Mouse (Mus musculus): Measurements from ENCODE around the gene Myo10. TPM values are rescaled to one million over a fixed set of nuclear protein-coding genes. Genes with fewer than 3 reads are reported as not detected.

The Myo10 gene
- polyA plus RNA-seq (2012; ENCODE audit: insufficient read depth, low replicate concordance) = 8.2 and 21.7 TPM in 2 replicates

- peaks cover 61% of the 10 kb centered on the region for H3K4me1 ChIP-seq
- peaks cover 8% of the 10 kb centered on the region for H3K36me3 ChIP-seq (replicated peaks; ENCODE audit: low read length)
- no peaks in the 10 kb centered on the region for H3K9me3 ChIP-seq
- H3K4me3 ChIP-seq (replicated peaks) = peak within 1 kb of the TSS; percentile 97
- no peak for TF ChIP-seq FLI1 (IDR thresholded peaks at IDR 0.05; ENCODE audit: low read length)
- no peak for TF ChIP-seq GATA1 (IDR thresholded peaks at IDR 0.05; ENCODE audit: borderline replicate concordance, low read length)
- no peaks in the 10 kb centered on the region for H3K27me3 ChIP-seq (replicated peaks)
These were observed at the start of gene Myo10 for GRCm38 (mm10) chr15:25622200-25622866. Gene Myo10 (plus strand): TSS chr15:25622525.

GRCm38 (mm10) chr15:25573113-25573512, 49.2 kb upstream of the Myo10 start:
- H3K9me3 ChIP-seq = no peaks in the 10 kb centered on the region
- TF ChIP-seq GATA1 (IDR thresholded peaks at IDR 0.05; ENCODE audit: borderline replicate concordance, low read length) (no peak), FLI1 (IDR thresholded peaks at IDR 0.05; ENCODE audit: low read length) (no peak)
- no peak overlapping the region for H3K4me3 ChIP-seq (replicated peaks)
- peaks cover 67% of the 10 kb centered on the region for H3K4me1 ChIP-seq
- no peaks in the 10 kb centered on the region for H3K27me3 ChIP-seq (replicated peaks)
- H3K36me3 ChIP-seq (replicated peaks; ENCODE audit: low read length) = no peaks in the 10 kb centered on the region

DNA sequence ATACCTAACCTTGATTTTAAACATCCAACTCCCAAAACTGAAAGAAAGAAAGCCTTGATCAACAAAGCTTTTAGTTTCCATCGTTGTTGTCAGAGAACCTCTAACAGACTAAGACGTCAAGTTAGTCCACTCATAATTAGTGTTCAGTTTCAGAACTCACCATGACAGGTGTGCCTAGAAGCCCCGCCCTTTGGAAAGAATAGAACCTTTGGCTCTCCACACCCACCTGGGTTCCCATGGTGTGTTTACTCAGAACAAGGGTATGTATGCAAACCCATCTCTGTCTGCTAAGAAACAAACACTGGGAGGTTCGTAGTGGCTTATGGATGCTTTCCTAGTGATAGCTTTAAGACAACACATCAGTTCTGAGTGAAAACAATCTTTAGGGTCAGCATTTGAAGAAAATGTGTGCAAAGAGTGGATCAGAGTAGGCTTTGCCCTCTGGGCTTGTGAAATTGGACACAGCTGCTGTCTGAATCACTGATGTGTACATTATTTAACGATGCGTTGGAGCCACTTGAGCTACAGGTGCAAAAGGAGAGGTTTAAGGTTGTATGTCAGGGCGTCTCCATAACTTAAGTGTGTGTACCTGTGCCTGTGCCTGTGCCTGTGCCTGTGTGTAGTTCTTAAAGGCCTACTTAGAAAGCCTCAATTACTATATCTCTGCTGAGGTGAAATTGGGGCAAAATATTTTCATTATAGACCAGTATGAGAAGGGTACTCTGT, 48.3 kb upstream of the Myo10 start:
- no peaks in the 10 kb centered on the region for H3K9me3 ChIP-seq
- no peak overlapping the region for H3K4me3 ChIP-seq (replicated peaks)
- no peaks in the 10 kb centered on the region for H3K27me3 ChIP-seq (replicated peaks)
- peaks cover 66% of the 10 kb centered on the region for H3K4me1 ChIP-seq
- TF ChIP-seq FLI1 (IDR thresholded peaks at IDR 0.05; ENCODE audit: low read length) (no peak), GATA1 (IDR thresholded peaks at IDR 0.05; ENCODE audit: borderline replicate concordance, low read length) (no peak)
- no peaks in the 10 kb centered on the region for H3K36me3 ChIP-seq (replicated peaks; ENCODE audit: low read length)

DNA sequence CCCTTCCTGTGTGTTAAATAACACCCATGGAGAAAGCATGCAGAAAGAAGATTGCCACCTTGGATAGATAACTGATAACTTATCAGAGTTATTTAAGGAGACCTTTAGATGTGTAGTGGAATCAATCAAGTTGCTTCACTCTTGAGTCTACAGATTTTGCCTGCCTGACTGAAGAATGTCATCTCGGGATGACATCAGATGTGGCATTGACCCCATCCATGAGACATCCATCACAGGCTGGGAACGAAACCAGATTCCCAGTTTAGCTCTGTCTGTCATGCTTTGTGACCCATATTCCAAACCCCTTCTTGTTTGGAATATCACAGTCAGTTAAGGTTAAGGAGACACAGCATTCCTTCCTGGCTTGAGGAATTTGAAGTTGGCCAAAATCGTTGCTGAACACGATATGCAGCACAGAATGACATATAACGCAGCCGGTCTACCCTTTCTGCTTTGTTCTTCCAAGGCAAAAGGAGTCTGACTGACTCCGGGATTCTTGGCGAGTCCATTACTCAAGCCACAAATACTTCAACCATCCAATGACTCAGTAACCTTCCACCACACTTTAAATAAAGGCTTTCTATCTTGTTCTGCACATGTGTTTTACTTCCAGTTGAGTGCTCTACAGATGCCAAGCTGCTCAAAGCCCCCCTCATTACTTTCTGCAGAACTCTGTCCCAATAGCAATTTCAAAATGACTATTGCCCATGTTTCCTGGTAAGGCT, 44.8 kb upstream of the Myo10 start:
- Histone ChIP-seq H3K27me3 (replicated peaks) (no peaks in the 10 kb centered on the region), H3K36me3 (replicated peaks; ENCODE audit: low read length) (no peaks in the 10 kb centered on the region), H3K4me3 (replicated peaks) (no peak overlapping the region), H3K9me3 (no peaks in the 10 kb centered on the region), H3K4me1 (peaks cover 76% of the 10 kb centered on the region)
- no peak for TF ChIP-seq GATA1 (IDR thresholded peaks at IDR 0.05; ENCODE audit: borderline replicate concordance, low read length)
- TF ChIP-seq FLI1 (IDR thresholded peaks at IDR 0.05; ENCODE audit: low read length) = no peak

GRCm38 (mm10) chr15:25578369-25578768, 44.0 kb upstream of the Myo10 start:
- Histone ChIP-seq H3K9me3 (no peaks in the 10 kb centered on the region), H3K27me3 (replicated peaks) (no peaks in the 10 kb centered on the region), H3K4me1 (peaks cover 74% of the 10 kb centered on the region), H3K4me3 (replicated peaks) (no peak overlapping the region), H3K36me3 (replicated peaks; ENCODE audit: low read length) (no peaks in the 10 kb centered on the region)
- TF ChIP-seq FLI1 (IDR thresholded peaks at IDR 0.05; ENCODE audit: low read length) (no peak), GATA1 (IDR thresholded peaks at IDR 0.05; ENCODE audit: borderline replicate concordance, low read length) (no peak)

GRCm38 (mm10) chr15:25580731-25581130, 41.6 kb upstream of the Myo10 start:
- H3K4me3 ChIP-seq (replicated peaks) = no peak overlapping the region
- no peaks in the 10 kb centered on the region for H3K27me3 ChIP-seq (replicated peaks)
- H3K36me3 ChIP-seq (replicated peaks; ENCODE audit: low read length) = no peaks in the 10 kb centered on the region
- TF ChIP-seq GATA1 (IDR thresholded peaks at IDR 0.05; ENCODE audit: borderline replicate concordance, low read length) (no peak), FLI1 (IDR thresholded peaks at IDR 0.05; ENCODE audit: low read length) (no peak)
- H3K4me1 ChIP-seq = peaks cover 93% of the 10 kb centered on the region
- H3K9me3 ChIP-seq = no peaks in the 10 kb centered on the region

- H3K9me3 ChIP-seq = no peaks in the 10 kb centered on the region
- H3K4me1 ChIP-seq = peaks cover 89% of the 10 kb centered on the region
- no peak overlapping the region for H3K4me3 ChIP-seq (replicated peaks)
- H3K27me3 ChIP-seq (replicated peaks) = no peaks in the 10 kb centered on the region
- no peaks in the 10 kb centered on the region for H3K36me3 ChIP-seq (replicated peaks; ENCODE audit: low read length)
- TF ChIP-seq GATA1 (IDR thresholded peaks at IDR 0.05; ENCODE audit: borderline replicate concordance, low read length) (no peak), FLI1 (IDR thresholded peaks at IDR 0.05; ENCODE audit: low read length) (no peak)
These were observed 40.3 kb upstream of the Myo10 start for GRCm38 (mm10) chr15:25582055-25582454.

DNA sequence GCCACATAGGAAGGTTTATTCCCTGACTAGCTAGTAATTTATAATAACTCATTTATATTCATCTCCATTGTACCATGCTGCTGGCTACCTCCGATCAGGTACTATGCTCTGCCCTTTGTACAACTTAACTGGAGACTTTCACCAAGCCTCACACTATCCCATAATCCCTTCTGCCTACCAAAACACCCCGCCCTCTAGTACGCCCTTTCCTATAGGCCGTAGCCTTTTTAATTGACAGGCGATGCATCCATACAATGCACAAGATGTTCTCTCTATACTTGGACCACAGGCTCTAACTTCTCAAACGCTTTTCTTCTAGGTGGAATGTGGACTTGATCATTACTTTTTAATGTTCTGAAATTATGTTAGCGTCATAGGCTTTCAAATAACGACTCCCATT, 39.0 kb upstream of the Myo10 start:
- Histone ChIP-seq H3K9me3 (no peaks in the 10 kb centered on the region), H3K36me3 (replicated peaks; ENCODE audit: low read length) (no peaks in the 10 kb centered on the region), H3K4me3 (replicated peaks) (no peak overlapping the region), H3K4me1 (peaks cover 76% of the 10 kb centered on the region), H3K27me3 (replicated peaks) (no peaks in the 10 kb centered on the region)
- TF ChIP-seq FLI1 (IDR thresholded peaks at IDR 0.05; ENCODE audit: low read length) (no peak), GATA1 (IDR thresholded peaks at IDR 0.05; ENCODE audit: borderline replicate concordance, low read length) (no peak)

- H3K9me3 ChIP-seq = no peaks in the 10 kb centered on the region
- H3K36me3 ChIP-seq (replicated peaks; ENCODE audit: low read length) = no peaks in the 10 kb centered on the region
- TF ChIP-seq GATA1 (IDR thresholded peaks at IDR 0.05; ENCODE audit: borderline replicate concordance, low read length) (no peak), FLI1 (IDR thresholded peaks at IDR 0.05; ENCODE audit: low read length) (no peak)
- peaks cover 63% of the 10 kb centered on the region for H3K4me1 ChIP-seq
- H3K4me3 ChIP-seq (replicated peaks) = no peak overlapping the region
- no peaks in the 10 kb centered on the region for H3K27me3 ChIP-seq (replicated peaks)
These were observed 35.5 kb upstream of the Myo10 start for GRCm38 (mm10) chr15:25586828-25587227.

GRCm38 (mm10) chr15:25587943-25588342, 34.4 kb upstream of the Myo10 start:
- TF ChIP-seq FLI1 (IDR thresholded peaks at IDR 0.05; ENCODE audit: low read length) = no peak
- no peak for TF ChIP-seq GATA1 (IDR thresholded peaks at IDR 0.05; ENCODE audit: borderline replicate concordance, low read length)
- Histone ChIP-seq H3K4me1 (peaks cover 60% of the 10 kb centered on the region), H3K36me3 (replicated peaks; ENCODE audit: low read length) (no peaks in the 10 kb centered on the region), H3K4me3 (replicated peaks) (no peak overlapping the region), H3K27me3 (replicated peaks) (no peaks in the 10 kb centered on the region), H3K9me3 (no peaks in the 10 kb centered on the region)
